Mouse (Mus musculus): Measurements from ENCODE around the gene Prg2.

The Prg2 gene

GRCm38 (mm10) chr2:85029897-85030296 is 49.6 kb downstream of the Prg2 start:
- DNase-seq (ENCODE audit: low read depth, low spot score): no peak

- no peak for DNase-seq (ENCODE audit: low read depth, low spot score)
Observed at GRCm38 (mm10) chr2:85030989-85031388, 50.7 kb downstream of the Prg2 start.

- no peak for DNase-seq (ENCODE audit: low read depth, low spot score)
Observed at GRCm38 (mm10) chr2:85033121-85033520, 52.9 kb downstream of the Prg2 start.

Measured in mesoderm, embryonic 11.5 days (tissue).